Mouse (Mus musculus): ENCODE results near the gene Birc2.

The Birc2 gene

DNA sequence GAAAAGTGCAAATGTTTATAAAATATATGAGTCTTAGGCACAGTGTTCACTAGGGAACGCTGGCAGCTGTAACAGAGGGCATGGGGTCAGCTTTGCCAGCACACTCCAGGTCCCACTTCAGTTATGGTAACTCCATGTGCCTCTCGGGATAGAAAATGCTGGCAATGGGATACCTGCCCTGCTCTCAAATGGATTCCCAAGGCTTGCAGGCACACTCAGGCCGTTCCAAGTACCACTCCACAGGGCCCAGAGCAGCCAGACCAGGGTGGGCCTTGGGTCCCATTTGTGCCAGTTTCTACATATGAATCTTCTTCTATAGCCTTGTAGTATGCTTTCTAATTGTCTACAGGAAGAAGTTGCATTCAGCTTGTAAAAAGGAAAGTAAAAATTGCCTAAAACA, 51.5 kb downstream of the Birc2 start:
- DNase-seq (ENCODE audit: low spot score in 2 of 2) = no peak

DNA sequence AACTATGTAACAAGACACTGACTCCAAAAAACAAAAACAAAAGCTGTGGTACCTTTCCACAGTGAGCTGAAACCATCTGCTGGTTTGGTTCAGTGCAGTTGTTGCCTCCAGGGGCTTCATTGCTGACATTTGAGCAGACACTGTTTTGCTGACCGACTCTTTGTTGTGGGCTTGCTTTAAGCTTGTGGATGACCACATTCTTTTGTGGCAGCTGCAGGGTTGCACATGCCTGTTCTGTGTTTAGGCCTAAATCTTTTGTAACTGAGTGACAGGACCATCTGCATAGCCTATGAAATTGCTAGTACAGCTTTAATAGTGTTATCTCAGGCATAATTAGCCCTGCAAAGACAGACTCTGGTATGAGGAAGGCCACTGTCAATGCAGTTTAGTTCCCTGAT, 52.2 kb downstream of the Birc2 start:
- no peak for DNase-seq (ENCODE audit: low spot score in 2 of 2)

DNA sequence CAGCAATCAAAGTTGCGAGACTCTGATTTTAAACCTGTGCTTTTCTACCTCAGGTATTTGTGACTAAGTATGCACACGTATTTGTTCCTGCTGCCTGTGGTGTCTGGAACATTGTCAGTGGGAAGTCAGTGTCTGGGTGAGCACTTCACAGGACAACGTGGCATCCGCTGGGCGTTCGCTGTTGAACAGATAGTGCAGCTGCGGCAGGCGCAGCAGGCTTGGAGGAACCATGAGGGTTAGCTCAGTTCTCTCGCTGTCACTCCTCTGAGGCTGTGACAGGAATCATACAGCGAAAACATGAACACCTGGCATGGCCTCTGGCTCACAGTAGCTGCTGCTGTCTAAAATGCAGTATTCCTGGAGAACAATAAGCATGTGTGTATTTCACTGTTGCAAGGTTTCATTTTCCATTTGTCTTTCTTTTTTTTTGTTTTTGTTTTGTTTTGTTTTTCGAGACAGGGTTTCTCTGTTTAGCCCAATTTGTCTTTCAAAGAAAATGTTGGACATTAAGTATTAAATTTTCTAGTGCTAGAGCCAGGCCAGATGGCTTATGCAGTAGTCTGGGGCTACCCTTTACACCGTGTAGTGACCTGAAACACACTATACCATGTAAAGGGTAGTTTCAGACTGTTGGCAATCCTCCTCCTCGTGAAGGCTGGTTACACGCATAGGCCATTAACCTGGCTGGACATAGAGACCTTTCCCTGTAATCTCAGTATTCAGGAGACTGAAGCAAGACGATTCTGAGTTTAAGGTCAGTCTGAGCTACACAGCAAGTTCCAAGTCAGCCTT, 52.8 kb downstream of the Birc2 start:
- DNase-seq (ENCODE audit: low spot score in 2 of 2) = no peak

DNA sequence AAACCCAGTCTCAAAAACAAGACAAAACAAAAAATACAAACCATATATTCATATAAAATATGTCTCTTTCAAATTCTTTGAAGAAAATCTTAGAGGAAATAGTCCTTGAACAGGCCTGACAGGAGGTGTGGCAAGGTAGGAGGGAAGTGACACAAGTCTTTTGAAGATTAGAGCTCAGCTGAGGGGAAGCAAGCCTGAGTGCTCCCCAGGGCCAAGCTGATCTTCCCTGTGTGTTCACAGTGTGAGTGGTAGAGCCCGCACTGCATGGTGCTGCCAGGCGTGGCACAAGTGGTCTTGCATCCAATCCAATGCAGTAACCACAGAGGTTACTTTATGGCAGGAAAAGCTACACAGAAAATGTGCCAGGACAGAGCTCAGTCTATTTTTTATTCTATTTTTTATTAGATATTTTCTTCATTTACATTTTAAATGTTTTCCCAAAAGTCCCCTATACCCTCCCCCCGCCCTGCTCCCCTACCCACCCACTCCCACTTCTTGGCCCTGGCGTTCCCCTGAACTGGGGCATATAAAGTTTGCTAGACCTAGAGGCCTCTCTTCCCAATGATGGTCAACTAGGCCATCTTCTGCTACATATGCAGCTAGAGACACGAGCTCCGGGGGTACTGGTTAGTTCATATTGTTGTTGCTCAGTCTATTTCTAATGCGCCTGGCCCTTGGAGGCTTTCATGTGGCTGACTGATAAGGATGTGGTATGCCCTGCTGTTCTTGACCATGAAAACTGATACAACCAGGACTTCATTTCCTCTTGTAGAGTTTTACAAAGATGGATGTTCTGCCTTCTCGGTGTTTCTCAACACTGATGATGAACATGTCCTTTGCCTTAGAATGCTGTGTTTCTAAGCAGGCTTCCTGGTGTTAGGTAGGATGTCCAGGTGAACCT, 56.4 kb downstream of the Birc2 start:
- peak; percentile 25 to 40 for DNase-seq (ENCODE audit: low spot score in 2 of 2)

DNA sequence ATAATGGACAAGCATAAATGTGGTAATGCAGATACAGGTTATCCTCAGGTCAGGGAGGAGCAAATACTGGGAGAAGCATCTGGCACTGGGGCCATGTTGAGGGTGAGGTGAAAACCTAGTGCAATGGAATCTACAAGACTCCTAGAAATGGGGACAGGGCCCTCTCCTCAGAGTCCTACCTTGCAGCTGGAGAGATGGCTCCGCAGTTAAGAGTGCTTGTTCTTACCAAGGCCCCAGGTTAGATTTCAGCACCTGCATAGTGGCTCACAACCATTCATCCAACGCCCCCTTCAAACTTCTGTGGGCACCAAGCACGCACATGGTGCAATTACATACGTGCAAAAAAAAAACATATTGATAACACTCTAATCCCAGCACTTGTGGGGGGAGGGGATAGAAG, 57.1 kb downstream of the Birc2 start:
- DNase-seq (ENCODE audit: low spot score in 2 of 2) = no peak

DNA sequence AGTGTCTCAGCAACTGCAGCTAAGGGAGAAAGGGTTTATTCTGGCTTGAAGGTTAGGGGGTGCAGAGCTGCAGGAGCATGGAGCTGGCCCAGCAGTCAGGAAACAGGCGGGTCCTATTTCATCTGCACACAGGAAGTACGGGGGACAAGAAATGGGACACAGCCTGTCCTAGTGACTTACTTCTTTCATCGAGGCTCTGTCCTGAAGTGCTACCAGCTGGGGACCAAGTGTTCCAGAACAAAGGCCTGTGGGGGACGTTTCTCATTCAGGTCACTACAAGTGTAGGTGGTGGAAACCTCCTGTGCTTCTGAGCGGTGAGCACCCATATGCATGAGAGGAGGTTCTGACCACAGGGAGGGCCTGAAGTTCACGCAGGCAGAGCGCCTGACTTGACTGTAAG, 58.1 kb downstream of the Birc2 start:
- no peak for DNase-seq (ENCODE audit: low spot score in 2 of 2)

DNA sequence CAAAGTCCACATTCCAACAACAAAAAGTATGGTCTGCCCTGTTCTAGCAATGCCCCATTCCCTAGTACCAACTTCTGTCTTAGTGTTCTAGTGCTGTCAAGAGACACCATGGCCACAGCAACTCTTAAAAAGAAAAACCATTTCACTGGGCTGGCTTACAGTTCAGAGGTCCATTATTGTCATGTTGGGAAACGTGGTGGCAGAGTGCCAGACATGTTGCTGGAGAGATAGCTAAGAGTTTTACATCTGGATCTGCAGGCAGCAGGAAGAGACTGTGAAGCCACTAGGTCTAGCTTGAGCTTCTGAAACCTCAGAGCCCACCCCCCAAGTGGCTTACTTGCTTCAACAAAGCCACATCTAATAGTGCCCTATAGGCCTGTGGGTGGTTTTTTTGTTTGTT, 59.2 kb downstream of the Birc2 start:
- no peak for DNase-seq (ENCODE audit: low spot score in 2 of 2)

DNA sequence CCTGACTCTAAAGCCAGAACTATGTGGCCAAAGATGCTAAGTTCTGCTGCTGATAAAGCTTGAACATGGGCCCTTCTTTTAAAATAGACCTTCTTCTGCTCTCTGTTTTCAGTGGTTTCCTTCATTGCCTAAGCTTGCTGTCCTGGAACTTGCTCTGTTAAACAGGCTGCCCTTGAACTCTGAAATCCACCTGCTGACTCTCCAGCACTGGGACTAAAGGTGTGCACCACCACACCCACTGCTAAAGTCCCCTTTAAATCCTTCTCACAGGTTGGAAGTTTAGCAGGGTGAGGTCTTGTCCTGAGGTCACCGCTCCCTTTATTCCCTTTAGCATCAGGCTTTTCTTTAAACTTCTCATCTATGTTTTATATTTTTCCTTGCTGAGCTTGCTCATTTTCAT, 59.9 kb downstream of the Birc2 start:
- no peak for DNase-seq (ENCODE audit: low spot score in 2 of 2)

DNA sequence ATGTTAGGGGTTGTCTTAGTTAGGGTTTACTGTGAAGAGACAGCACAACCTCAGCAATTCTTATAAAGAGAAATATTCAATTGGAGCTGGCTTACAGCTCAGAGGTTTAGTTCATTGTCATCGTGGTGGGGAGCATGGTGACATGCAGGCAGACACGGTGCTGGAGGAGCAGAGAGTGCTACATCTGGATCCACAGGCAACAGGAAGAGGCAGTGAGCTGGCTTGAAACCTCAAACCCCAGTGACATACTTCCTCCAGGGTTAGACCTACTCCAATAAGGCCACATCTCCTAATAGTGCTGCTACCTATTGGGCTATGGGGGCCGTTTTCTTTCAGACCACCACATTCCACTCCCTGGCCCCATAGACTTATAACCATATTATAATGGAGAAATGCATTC, 60.9 kb downstream of the Birc2 start:
- no peak for DNase-seq (ENCODE audit: low spot score in 2 of 2)

DNA sequence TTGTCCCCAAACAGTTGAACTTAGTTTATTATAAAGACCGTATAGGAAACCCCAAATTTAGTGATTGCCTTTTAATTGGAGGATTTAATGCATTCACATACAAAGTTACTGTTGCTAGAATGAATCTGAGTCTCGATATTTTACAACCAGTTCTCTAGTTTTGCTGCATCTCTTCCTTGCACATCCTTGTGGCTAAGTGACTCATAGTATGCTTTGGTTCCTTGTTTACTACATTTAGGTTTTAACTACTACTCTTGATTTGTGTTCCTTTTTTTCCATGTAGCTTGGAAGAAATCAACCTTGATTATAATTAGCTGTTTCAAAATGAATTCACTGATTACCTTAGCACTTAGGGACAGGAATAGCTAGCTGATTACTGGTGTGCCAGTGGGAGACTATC, 61.9 kb downstream of the Birc2 start:
- DNase-seq (ENCODE audit: low spot score in 2 of 2) = no peak

DNA sequence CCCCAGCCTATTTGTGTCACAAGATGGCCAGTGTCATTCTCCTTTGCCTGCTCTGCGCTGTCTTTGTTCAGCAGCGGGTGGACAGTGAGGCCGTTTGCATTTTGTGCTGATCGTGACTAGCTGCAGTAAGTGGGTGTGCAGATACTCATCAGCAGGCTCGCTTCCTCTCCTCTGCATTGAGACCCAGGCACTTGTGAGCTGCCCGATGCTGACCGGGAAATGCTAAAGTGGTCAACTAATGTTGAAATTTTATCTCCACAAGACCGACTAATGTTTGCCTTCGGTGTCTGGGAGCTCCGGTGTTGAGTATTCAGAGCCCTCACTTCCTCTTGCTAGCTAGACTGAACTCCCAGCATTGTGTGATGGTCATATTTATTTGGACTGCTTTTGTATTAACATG, 62.3 kb downstream of the Birc2 start:
- DNase-seq (ENCODE audit: low spot score in 2 of 2) = no peak

DNA sequence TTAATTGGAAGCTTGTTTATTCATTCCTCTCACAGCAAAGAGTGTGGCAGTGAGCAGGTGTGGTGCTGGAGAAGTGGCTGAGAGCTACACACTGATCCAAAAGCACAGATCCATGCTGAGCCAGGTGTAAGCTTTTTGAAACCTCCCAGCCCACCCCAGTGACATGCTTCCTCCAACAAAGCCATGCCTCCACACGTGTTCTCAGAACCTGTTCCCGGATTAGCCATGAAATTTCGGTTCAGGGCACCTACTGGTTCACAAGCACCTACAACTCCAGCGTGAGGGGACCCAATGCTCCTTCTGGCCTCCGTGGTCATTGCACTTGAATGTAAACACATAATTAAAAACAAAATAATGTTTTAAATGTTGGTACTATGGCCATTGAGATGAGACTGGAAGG, 63.2 kb downstream of the Birc2 start:
- DNase-seq (ENCODE audit: low spot score in 2 of 2) = no peak

DNA sequence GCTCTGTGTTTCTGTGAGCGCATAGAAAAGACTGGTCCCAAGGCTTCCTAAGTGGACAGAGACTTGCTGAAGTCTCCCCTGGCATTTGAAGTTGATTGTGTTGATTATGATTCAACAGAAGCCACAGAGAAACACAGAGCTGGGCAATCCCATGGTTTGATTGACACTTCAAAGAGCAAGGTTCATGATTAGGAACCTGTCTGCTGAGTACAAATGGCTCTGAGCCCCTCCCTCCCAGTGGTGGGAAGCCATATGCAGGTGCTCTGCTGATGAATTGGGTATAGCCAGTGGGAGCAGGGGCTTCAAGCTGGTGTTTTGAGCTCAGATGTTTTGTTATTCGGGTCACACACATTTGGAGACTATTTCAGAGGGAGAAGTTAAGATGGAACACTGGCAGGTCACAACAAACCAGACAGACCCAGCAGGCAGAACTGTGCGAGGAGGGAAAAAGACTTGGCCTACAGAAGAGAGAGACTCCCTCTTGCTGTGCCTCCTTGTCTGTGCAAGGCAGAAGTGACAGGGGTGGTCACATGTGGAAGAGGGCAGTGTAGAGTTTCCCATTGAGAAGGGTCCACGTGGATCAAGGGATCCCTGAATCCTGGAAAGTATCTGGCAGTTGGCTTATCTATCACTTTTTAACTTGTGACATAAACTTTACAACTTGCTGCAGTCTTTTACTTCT, 64.0 kb downstream of the Birc2 start:
- no peak for DNase-seq (ENCODE audit: low spot score in 2 of 2)

DNA sequence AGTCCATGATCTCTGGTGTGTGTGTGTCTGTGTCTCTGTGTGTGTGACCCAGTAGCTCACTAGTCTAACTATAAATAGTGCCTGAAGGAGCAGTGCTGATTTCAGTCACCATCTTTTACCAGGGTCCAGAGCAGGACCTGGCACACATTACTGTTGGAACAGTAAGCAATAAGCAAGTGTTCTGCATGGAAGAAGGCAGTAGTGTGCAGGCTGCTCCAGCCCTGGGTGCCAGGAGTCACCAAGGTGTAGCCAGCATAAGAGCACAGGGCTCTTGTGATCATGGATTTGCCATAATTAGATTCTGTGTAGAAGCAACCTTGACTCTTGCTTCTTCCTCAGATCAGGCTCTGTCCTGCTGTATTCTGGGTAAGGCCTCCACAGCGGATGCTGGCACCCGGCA, 64.5 kb downstream of the Birc2 start:
- no peak for DNase-seq (ENCODE audit: low spot score in 2 of 2)

DNA sequence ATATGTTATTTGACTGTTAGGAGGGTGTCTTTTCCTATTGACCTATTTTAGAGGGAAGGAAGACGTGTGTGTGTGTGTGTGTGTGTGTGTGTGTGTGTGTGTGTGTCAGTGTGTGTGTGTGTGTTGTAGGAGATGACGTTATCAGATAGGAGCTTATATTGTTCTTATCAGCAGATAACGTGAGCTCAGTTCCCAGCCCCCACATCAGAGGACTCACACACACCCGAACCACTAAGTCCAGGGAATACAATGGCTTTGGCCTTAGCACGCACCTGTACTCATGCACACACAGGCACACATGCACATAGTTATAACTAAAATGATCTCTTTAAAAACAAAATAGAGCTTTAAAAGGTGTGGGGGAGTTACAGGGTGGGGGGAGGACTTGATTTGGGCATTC, 67.4 kb downstream of the Birc2 start:
- DNase-seq (ENCODE audit: low spot score in 2 of 2) = no peak

DNA sequence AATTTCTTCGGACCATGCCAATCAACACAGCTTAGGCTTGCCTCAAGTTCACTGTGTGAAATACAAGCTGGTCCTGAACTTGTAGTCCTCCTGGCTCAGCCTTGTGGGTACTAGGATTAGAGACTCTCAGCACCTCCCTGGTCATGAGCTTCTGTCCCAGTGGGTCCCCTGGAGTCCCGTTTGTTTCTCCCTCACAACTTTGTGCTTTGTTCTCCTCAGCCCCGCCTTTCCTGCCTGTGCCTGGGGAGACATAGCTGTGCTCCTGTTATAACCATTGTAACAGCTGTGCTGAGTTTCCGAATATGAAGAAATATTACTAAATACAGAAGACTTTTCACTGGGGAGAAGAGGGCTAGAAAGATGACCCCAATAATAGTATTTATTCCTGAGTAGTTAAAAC, 67.8 kb downstream of the Birc2 start:
- DNase-seq (ENCODE audit: low spot score in 2 of 2) = no peak

All from spleen, postnatal 14 days (tissue).